ENCODE assay signal across 24 mouse cellular contexts in the genomic region with DNA sequence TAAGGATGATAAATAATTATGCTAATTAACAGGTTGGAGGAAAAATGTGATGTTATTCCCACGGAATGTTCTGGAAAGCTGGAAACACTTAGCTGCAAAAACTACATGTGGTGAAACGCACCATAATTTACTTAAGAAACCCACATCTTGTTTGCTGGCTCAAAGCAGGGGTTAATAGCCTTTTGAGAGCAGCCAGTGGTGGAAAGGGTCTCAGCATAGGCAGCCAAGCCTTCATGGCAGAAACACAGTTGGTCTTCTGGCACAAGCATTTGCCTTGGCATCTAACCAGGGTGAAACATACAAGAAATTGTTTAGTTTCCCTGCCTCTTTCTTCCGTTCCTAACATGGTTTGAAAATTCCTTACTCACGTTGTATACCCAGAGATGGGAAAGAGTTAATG.
A peak's percentile ranks its signal among the peaks of the same experiment; 100 is the strongest.
DNase-seq lines count a peak whose midpoint lies in the region; ATAC-seq and TF ChIP-seq lines count a peak whose summit lies in the region.
"Had no signal": no experiment of that assay in that cellular context is flagged by ENCODE, and none has a peak within 500 bp of the region (broad histone marks: within the 10 kb centered on the region; RNA-seq: fewer than 3 reads in every experiment).

No protein-coding gene starts in this region.

- peak overlapping the region; percentile 60; the same call in 1 of the 2 replicates for H3K27ac ChIP-seq in embryonic facial prominence, embryonic 13.5 days
- no peak overlapping the region for H3K27ac ChIP-seq in embryonic facial prominence, embryonic 10.5 days (replicated peaks)
- no peak overlapping the region for H3K27ac ChIP-seq in lung, embryonic 14.5 days (ENCODE audit: low read depth)
- no peak overlapping the region for H3K27ac ChIP-seq in forebrain, embryonic 16.5 days (ENCODE audit: low read length)
- H3K27ac ChIP-seq: gastrocnemius, adult 2 months; kidney, embryonic 15.5 days; left cerebral cortex, adult 2 months; liver, embryonic 14.5 days; lung, embryonic 15.5 days; neural tube, embryonic 12.5 days had no signal

- 47% methylated on average over 4 of the region's 4 CpGs for WGBS in embryonic facial prominence, embryonic 13.5 days
- WGBS in embryonic facial prominence, embryonic 10.5 days = 81% methylated on average over 4 of the region's 4 CpGs
- WGBS in lung, embryonic 14.5 days = 52% methylated on average over 4 of the region's 4 CpGs
- 54% methylated on average over 4 of the region's 4 CpGs for WGBS in forebrain, embryonic 16.5 days

- no peak overlapping the region for H3K9ac ChIP-seq in embryonic facial prominence, embryonic 13.5 days
- no peak overlapping the region for H3K9ac ChIP-seq in lung, embryonic 14.5 days
- H3K9ac ChIP-seq in forebrain, embryonic 16.5 days (replicated peaks; ENCODE audit: low read depth, low read length) = no peak overlapping the region
- H3K9ac ChIP-seq: kidney, embryonic 15.5 days; liver, embryonic 14.5 days; lung, embryonic 15.5 days; neural tube, embryonic 12.5 days had no signal

- H3K36me3 ChIP-seq in embryonic facial prominence, embryonic 13.5 days = no peaks in the 10 kb centered on the region
- no peaks in the 10 kb centered on the region for H3K36me3 ChIP-seq in embryonic facial prominence, embryonic 10.5 days (replicated peaks)
- no peaks in the 10 kb centered on the region for H3K36me3 ChIP-seq in lung, embryonic 14.5 days (ENCODE audit: insufficient read depth)
- no peaks in the 10 kb centered on the region for H3K36me3 ChIP-seq in forebrain, embryonic 16.5 days (ENCODE audit: control insufficient read depth, insufficient read depth)
- H3K36me3 ChIP-seq: G1E; kidney, embryonic 15.5 days; lung, embryonic 15.5 days; neural tube, embryonic 12.5 days had no signal

- H3K4me1 ChIP-seq in embryonic facial prominence, embryonic 13.5 days = peaks cover 51% of the 10 kb centered on the region
- peaks cover 31% of the 10 kb centered on the region for H3K4me1 ChIP-seq in embryonic facial prominence, embryonic 10.5 days
- H3K4me1 ChIP-seq in lung, embryonic 14.5 days (ENCODE audit: insufficient read depth) = peaks cover 6% of the 10 kb centered on the region; the same call in 1 of the 2 replicates
- H3K4me1 ChIP-seq in forebrain, embryonic 16.5 days (replicated peaks; ENCODE audit: control insufficient read depth, insufficient read depth, low read length) = 0 out of 2 replicates have a peak, but pooled peaks cover 2% of the 10 kb centered on the region
- H3K4me1 ChIP-seq: neural tube, embryonic 12.5 days had no signal

- DNase-seq in embryonic facial prominence, embryonic 10.5 days (ENCODE audit: low spot score) = no peak
- peak; percentile 57 for DNase-seq in lung, embryonic 14.5 days
- DNase-seq in lung, postnatal 10 days = no peak
- peak; percentile 43 for DNase-seq in fibroblast of lung, adult 2 months (ENCODE audit: low read depth)
- DNase-seq in heart, postnatal 25 days (ENCODE audit: low spot score) = no peak
- DNase-seq: adrenal gland, postnatal 10 days; B cell, adult 2 months; cerebellum, adult 9-10 months; gastrocnemius, adult 2 months; kidney, adult 11 months; layer of hippocampus, adult 9-11 months; lung, postnatal 4 days; midbrain, embryonic 14.5 days; right cerebral cortex, postnatal 14 days had no signal

- TF ChIP-seq CTCF in lung, embryonic 14.5 days (IDR thresholded peaks at IDR 0.05; ENCODE audit: low read depth) = no peak

- ATAC-seq in embryonic facial prominence, embryonic 13.5 days (ENCODE audit: insufficient number of reproducible peaks, insufficient read depth, low FRiP score, low TSS enrichment, low read depth) = no peak
- no peak for ATAC-seq in lung, embryonic 14.5 days (ENCODE audit: insufficient read depth)
- ATAC-seq in forebrain, embryonic 16.5 days = no peak

- intact Hi-C loops in heart, postnatal 25 days (cut with DNase I) = no loop called here

- H3K9me3 ChIP-seq in embryonic facial prominence, embryonic 13.5 days = no peaks in the 10 kb centered on the region
- no peaks in the 10 kb centered on the region for H3K9me3 ChIP-seq in embryonic facial prominence, embryonic 10.5 days
- no peaks in the 10 kb centered on the region for H3K9me3 ChIP-seq in lung, embryonic 14.5 days (ENCODE audit: low read depth, low read length)
- H3K9me3 ChIP-seq in forebrain, embryonic 16.5 days (ENCODE audit: control insufficient read depth, low read length) = no peaks in the 10 kb centered on the region
- H3K9me3 ChIP-seq: kidney, embryonic 15.5 days; lung, embryonic 15.5 days; neural tube, embryonic 12.5 days had no signal

- H3K4me3 ChIP-seq in embryonic facial prominence, embryonic 13.5 days = no peak overlapping the region
- no peak overlapping the region for H3K4me3 ChIP-seq in embryonic facial prominence, embryonic 10.5 days
- no peak overlapping the region for H3K4me3 ChIP-seq in lung, embryonic 14.5 days (ENCODE audit: low read depth, low read length)
- H3K4me3 ChIP-seq in forebrain, embryonic 16.5 days (replicated peaks; ENCODE audit: low read length) = no peak overlapping the region
- H3K4me3 ChIP-seq: gastrocnemius, adult 2 months; kidney, embryonic 15.5 days; left cerebral cortex, adult 2 months; lung, embryonic 15.5 days; neural tube, embryonic 12.5 days had no signal

- H3K4me2 ChIP-seq in embryonic facial prominence, embryonic 13.5 days = no peak overlapping the region
- no peak overlapping the region for H3K4me2 ChIP-seq in lung, embryonic 14.5 days
- H3K4me2 ChIP-seq in forebrain, embryonic 16.5 days (ENCODE audit: low read length) = no peak overlapping the region
- H3K4me2 ChIP-seq: heart, embryonic 11.5 days; kidney, embryonic 15.5 days; lung, embryonic 15.5 days; neural tube, embryonic 12.5 days had no signal

- no peaks in the 10 kb centered on the region for H3K27me3 ChIP-seq in embryonic facial prominence, embryonic 13.5 days
- no peaks in the 10 kb centered on the region for H3K27me3 ChIP-seq in embryonic facial prominence, embryonic 10.5 days (replicated peaks; ENCODE audit: low read depth, poor library complexity, severe bottlenecking)
- H3K27me3 ChIP-seq in lung, embryonic 14.5 days (ENCODE audit: insufficient read depth, low read length) = no peaks in the 10 kb centered on the region
- no peaks in the 10 kb centered on the region for H3K27me3 ChIP-seq in forebrain, embryonic 16.5 days (replicated peaks; ENCODE audit: control insufficient read depth, insufficient read depth, low read length)
- H3K27me3 ChIP-seq: CH12.LX; kidney, embryonic 15.5 days; lung, embryonic 15.5 days; neural tube, embryonic 12.5 days had no signal

Comparison
In these comparisons a context has a peak if more than half of its experiments do, and no peak if none do; other contexts are left out.
1. DNase-seq: peak in lung, embryonic 14.5 days (single experiment) and fibroblast of lung, adult 2 months (single experiment); none in embryonic facial prominence, embryonic 10.5 days (single experiment), lung, postnatal 10 days (single experiment) and heart, postnatal 25 days (single experiment).